Mouse (Mus musculus) heart, postnatal 25 days (tissue): Measurements from ENCODE around the gene Shq1. TPM values are rescaled to one million over a fixed set of nuclear protein-coding genes. Genes with fewer than 3 reads are reported as not detected.

Source experiments
- DNase-seq: peaks from one replicate; pipeline ENCODE4 v3.0.0; 2022; ENCODE audit warnings: low spot score
- intact Hi-C: fragments of 180-260 bp; cut with DNase I; formaldehyde crosslinking; loops from one replicate; pipeline ENCODE4 v1.15.1; 2025
- total RNA-seq, 2 experiments: library from RNA; stranded (reverse); gene quantifications; 2 replicates each; pipeline ENCODE4 v1.2.3; 2021

Gene Shq1
- 1 to 10 TPM; 2.8 to 3.2 TPM for total RNA-seq

DNA sequence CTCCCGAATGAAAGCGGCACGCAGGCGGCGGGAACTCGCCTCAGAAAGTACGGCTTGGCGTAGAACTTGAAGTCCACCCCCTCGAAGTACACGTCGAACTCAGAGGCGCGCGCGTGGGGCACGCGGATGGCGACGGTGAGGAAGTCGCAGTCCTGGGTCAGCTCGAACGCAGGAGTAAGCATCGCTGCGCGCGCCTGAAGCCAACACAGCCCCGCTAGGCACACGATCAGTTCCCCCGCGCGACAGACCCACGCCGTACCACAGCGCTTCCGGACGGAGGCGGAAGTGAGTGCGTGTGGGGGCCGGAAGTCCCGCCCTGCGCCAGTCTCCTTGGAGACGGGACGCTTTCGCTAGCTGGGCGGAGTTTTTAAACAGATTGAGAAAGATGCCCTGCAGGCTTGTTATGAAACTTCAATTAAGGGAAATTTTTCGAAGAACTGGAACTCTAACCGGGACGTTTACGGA, at the start of gene Shq1:
Gene Shq1 (minus strand): TSS at position 278 of the 465 bp plus-strand sequence.
- peak; percentile 69 for DNase-seq
- intact Hi-C loops: no loop called here

DNA sequence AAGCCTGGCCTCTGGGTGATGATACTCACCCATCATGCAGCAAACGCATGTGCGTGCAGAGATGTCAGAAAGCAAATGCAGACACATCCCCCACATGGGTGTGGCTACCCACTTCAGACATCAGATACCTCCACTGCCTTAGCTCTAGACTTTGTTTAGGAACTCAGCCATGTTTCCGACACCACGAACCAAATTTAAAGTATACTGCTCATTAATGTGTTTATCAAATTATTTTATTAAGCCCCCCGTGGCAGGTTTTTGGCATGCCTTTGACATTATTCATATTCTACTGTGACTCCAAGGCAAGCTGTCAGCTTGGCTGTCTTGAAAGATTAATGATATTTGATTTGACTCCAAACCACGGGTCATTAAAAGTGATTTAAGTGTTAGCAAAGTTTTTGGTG, 49.1 kb upstream of the Shq1 start:
- no peak for DNase-seq
- intact Hi-C loops: no loop called here

DNA sequence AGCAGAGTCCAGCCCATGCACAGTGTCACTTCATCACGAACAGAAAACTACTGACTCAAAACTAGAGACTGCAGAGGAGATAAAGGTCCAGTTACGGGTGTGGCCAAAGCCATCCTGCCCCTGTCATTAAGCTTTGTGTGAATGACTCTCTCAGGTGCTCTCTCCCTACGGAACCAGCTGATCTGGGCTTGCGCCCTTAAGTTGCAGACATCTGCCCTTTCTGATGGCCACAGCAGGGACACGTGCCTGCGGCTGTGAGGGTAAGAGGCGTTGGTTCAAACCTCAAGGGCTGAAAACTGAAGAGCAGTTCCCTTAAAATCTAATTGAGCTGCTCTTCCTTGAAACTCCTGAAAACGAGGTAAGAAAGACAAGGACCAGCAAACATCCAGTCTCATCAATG, 45.9 kb upstream of the Shq1 start:
- intact Hi-C loops: no loop called here
- no peak for DNase-seq

DNA sequence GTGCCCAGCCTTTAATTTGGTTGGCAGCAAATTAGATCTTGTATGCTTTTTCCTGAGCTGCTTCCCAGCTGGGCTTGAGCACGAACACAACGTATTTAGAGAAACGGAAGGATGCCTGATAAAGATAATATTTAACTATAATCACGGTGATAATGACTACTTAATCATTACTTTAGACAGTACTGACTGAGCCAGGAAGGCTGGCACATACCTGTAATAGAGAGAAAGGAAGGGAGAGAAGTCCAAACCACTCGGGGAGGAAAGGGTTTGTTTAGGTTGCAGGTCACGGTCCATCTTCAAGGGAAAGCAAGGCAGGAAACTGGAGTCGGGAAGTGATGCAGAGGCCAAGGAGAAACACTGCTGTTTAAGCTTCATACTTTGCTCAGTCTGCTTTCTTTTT, 45.2 kb upstream of the Shq1 start:
- intact Hi-C loops: no loop called here
- DNase-seq: no peak

DNA sequence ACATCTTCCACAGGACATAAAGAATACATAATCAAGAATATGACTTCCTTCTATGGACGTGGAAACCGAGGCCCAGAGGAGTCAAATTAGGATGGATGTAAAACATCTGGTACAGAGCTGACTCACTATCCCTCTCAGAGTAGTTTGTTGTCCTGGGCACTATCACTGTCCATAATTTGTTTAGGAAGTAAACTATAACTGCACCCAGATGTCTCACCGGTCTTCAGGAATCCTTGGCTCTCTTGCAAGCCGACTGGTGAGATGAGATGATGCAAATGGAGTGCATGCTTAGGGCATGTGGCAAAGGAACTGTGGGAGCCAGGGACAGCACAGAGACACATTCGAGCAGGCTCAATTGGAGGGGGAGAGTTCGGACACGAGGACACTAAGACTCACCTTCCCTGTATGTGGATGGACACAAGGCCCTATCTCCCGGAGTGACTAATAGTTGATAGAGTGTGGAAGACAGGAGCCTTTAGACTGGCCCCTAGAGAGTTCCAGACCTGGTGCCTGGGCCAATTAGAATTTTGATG, 44.4 kb upstream of the Shq1 start:
- DNase-seq: no peak
- intact Hi-C loops: no loop called here

DNA sequence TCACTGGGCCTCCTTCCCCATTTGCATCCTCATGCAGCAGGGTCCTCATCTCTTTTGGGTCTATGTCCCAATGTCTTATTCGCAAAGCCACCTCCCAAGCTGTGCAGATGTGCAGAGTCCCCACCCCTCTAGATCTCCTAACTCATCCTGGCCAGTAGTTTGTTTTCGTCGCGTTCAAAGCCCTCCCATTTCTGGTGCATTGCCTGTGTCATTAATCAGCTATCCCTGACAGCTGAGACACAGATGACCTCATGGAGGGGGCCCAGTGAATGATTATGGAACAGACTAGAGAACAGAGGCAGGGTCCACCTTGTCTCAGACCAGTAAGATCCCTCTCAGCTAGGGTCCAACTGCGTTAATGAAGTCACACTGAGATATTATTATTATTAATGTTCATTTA, 39.9 kb upstream of the Shq1 start:
- no peak for DNase-seq
- intact Hi-C loops: no loop called here

DNA sequence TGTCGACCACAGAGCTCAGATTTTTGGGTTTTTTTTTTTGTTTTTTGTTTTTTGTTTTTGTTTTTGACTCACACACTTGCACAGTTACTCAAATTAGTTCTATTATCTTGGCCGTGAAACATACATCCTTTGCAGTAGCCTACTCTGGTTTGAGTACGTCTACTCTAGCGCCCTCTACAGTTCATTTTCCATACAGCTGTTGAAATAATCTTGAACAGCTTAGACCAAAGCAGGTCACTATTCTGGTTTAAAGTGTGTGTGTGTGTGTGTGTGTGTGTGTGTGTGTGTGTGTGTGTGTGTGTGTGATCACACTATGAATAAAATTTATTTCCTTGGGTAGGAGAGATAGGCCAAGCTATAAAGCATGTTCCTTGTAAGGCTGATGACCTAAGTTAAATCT, 39.2 kb upstream of the Shq1 start:
- no peak for DNase-seq
- intact Hi-C loops: no loop called here

DNA sequence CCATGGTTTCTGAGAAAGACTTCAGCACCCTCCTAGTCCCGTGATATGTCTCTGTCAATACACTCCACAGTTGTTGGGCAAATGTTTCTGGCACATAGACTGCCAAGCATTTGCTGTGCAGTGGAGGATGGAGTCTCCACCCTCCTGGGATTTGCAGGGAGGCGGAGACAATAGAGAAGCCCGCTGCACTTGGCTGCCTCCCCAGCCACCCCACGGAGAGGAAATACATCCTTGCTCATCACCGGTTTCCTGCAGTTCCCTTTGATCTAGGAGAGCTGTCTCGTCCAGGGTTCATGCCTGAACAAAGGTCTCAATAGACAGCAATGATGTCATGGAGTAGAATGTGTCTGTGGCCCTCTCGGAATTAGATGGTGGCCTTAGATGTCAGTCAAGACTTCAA, 38.5 kb upstream of the Shq1 start:
- intact Hi-C loops: no loop called here
- peak; percentile 43 for DNase-seq

DNA sequence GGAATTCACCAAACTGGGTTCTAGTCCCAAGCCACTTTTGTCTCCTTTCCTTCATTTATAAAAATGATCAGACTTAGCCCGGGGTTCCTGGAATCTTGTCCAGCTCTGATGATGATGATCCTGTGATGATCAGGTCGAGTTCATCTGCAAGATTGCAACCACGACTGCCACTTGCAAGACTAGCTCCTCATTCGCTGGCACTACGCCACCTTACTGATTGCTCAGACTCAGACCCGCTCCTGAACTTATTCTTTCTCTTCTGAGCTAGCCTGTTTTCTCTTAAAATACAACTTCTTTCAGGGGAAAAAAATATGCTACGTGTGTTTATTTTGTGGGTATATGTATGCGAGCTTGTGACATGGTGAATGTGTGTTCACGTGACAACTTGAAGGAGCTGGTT, 38.0 kb upstream of the Shq1 start:
- no peak for DNase-seq
- intact Hi-C loops: no loop called here

DNA sequence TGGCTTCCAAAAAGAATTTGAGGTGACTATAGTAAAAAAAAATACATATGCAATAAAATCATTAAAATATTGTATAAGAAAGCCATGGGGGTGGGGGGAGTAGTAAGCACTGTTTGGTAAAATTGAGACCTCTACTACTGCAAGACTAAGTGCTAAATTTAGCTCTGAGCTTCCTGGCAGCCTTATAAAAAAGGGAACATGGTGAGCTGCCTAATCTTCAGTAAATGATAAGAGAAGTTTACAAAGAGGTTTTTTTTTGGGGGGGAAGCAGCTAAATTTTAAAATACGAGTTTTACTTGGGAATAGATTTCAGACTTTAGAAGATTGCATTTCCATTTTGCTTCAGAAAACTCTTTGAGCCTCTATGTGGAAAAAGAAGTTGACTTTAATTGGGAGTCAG, 37.3 kb upstream of the Shq1 start:
- intact Hi-C loops: no loop called here
- no peak for DNase-seq

DNA sequence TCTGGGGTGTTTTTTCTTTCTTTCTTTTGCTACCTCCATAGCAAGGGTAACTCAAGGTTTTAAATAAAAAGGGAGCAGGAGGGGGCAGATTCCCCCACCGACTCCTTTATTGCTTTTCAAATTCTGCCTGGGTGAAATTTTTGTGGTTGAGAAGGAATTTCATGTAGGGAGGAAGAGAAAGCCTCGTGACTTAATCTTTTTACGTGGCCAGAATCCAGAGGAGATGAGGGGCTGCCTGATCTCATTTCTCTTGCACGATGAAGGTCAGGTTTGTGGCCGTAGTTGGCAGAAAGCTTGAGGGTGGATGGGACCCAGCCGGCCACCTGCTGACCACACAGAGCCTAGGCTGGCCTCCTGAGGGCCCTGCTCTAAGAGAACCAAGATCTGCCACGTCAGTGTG, 36.6 kb upstream of the Shq1 start:
- DNase-seq: peak; percentile 40
- intact Hi-C loops: no loop called here

DNA sequence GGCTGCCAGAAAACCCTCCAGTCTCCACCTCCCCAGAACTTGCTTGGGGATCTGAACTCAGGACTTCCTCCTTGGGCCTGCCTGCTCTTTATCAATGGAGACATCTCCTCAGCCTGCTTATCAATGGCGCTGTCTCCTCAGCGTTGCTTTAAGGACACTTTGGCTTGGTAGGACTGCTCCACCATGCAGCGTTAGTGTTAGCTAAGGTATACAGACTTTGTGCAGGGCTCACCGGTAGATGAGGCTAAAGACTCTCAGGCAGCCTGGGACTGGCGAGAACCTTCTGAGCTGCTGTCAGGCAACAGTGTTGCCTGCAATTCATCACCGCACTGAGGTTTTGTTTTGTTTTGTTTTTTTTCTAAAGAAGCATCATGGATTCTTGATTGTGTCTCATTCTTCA, 35.9 kb upstream of the Shq1 start:
- intact Hi-C loops: no loop called here
- no peak for DNase-seq

DNA sequence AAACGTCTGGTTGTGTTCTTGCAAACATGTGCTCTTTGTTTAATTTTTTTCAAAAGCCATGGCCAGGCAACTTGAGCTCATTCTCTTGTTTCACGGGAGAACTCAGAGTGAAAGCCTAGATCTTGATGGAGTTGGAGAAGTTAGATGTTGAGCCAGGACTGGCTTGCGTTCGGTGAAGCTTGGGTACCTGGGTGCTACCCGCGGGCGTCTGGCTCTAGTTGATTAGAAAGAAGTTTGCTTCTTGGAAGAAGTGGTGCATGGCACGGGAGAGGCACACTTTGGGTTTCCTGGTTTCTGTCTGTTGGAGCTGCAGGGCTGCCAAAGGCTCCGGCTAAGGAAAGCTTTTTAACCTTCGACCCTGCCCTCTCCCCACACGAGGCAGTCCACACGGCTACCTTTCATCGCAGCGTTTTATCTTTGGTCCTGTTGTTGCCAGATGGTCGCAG, 34.4 kb upstream of the Shq1 start:
- intact Hi-C loops: no loop called here
- DNase-seq: no peak

DNA sequence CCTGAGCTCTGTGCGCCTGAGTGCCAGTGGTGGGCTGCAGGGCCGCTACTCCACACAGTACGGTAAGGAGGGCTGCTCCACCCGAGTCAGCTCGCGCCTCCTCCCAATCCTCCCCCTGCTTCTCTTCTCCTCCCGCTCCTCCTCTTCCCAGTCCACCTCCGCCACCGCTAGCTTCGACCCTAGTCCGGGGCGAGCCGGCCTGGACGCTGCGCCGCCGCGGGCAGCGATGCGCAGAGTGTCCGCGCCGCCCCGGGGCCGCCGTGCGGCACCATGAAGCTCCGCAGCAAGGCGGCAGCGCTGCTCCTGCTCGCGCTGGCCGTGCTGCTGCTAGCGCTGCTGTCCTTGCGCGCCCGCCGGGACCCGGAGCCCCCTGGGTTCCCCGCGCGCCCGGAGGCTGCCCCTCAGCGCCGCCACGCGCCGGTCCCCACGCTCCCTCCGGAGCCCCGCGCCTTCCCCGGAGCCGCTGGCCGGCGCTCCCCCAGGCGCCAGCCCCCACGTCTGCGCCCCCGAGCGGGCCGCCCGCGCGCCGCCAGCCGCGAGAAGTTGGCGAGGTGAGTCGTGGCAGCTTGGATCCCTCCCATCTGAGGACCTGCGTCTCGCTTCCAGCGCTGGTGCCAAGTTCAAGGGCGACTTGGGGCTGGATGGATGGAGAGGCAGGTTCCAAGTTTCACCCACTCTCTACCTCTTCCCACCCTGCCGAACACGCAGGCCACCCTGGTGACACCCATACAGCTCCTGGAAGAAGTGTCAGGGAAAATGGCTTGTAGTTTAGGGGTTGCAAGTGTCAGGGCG, 33.8 kb upstream of the Shq1 start, which contains the start of gene Gxylt2:
Gene Gxylt2 (plus strand): TSS at position 161 of the 792 bp plus-strand sequence.
- DNase-seq: peak; percentile 34
- intact Hi-C loops: no loop called here

DNA sequence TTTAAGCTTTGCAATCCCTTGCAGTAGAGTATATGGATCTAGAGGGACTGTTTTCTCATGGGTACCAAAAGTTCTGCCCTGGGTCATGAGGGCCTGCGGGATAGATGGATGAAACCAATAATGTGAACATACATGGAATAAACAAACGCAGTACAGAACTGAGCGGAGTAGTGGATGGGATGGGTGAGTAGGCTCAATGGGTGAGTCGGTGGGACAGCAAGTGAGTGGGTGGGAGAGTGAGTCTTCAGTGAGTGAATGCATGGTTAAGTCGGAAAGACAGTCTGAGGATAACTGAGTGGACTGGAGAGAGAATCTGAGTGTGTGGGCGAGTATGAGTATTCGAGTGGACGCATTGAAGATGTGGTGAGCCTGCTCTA, 33.2 kb upstream of the Shq1 start:
- DNase-seq: no peak
- intact Hi-C loops: no loop called here

DNA sequence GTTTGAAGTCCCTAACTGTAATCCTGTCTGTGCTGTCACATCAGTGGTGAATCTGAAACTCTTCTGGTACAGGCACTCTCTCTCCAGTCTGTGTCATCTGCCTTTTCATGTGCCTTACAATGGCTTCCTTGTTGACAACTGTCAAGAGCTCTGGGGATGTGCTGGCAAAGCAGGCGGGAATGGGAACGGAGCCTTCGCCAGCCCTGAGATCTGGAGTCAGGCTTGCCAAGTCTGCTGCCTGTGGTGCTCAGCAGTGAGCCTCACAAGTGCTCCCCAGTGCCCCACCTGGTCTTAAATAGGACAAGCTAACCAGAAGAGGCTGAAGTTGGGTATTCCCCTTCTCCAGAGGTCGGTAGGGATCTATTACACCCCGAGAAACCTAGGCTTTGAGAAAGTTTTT, 29.8 kb upstream of the Shq1 start:
- intact Hi-C loops: no loop called here
- no peak for DNase-seq

DNA sequence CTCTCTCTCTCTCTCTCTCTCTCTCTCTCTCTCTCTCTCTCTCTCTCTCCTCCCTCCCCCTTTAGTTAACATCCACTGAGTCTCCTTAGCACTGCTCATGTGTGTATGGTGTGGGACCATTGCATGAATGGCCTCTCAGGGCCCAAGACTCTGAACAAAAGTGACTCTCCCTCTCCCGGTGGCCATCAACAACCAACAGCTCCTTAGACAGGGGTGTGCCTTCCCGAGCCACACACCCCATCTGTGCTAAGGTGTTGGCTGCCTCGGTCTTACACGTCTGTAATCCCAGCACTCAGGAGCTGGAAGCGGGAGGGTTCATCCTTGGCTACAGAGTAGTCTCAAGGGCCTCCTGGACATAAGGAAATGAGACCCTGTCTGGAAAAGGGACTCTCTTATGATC, 29.0 kb upstream of the Shq1 start:
- intact Hi-C loops: no loop called here
- no peak for DNase-seq

DNA sequence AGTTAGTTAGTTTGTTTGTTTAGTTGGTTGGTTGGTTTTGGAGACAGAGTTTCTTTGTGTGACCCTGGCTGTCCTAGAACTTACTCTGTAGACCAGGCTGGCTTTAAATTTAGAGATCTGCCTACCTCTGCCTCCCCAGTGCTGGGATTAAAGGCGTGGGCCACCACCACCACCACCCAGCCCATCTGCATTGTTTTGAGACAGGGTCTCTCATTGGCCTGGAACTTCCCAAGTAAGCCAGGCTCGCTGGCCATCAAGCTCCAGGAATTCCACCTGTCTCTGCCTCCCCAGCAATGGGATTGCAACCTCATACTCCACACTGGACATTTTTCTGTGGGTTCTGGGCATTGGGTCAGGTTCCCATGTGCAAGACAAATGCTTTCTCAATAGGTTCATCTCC, 15.4 kb upstream of the Shq1 start:
- no peak for DNase-seq
- intact Hi-C loops: no loop called here

DNA sequence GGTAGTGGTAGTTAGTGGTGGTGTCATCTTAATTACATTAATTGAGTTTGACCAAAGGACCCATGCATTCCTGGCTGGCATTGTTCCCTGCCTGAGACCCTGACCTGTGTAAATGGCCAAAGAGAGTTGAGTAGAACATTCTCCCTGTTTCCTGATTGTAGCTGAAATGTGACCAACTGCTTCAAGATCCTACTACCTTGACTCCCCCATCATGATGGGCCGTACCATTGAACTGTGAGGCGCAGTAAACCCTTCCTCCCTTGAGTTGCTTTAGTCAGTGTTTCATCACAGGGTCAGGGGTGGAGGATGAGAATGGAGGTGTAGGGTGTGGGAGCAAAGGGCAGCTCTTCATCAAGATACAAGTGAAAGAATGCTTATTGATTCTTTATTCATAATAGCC, 7.7 kb upstream of the Shq1 start:
- no peak for DNase-seq
- intact Hi-C loops: no loop called here

DNA sequence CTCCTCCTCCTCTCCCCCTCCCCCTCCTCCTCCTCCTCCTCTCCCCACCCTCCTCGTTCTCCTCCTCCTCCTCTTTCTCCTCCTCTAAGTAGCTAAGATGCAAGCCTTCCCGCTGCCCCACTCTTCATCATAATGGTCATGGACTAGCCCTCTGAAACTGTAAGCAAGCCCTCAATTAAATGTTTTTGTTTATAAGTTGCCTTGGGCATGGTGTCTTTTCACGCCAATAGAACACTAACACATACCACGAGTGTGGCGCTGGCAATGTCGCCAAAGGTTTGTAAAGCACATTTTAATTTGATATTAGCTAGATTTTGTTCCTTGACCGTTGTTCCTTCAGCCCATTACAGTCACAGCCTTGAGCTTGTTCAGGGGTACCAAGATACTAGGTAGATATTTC, 5.5 kb upstream of the Shq1 start:
- intact Hi-C loops: no loop called here
- no peak for DNase-seq

DNA sequence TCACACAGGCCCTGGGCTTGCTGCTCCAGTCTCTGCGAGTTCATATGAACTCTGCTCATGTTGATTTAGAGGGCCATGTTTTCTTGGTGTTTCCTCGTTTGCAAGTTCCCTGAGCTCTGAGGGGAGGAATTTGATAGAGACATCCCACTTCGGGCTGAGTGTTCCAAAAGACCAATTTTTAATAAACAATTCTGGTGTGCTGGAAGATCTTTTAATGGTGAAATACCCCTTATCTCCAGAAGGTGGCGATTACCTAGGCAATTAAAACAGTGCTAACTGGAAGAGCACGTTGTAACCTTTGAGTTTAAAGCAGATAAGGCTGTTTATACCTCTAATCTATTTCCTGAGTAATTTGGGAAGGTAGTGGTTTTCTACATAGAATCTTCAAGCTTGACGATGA, 4.0 kb upstream of the Shq1 start:
- no peak for DNase-seq
- intact Hi-C loops: loop anchor here (1.0 kb wide), 1 partner anchor 201 kb away; no protein-coding TSS in a partner anchor

DNA sequence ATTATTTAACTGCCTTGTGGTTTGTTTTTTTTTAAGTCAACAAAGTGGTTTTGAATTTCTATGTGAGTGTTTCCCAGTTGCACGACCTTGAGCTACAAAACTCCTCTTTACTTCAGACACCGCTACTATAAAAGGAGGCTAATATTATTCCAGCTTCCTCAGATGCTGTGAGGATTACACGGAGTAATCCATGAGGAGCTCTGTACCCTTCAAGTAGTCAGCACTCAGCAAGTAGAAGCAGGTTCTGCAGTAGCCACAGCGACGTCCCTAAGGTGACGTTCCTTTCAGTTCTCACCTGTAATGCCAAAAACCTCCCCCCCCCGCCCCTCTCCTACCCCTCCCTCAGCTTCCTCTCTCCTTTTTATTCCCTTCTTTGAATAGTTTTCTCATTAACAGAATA, 444 bp upstream of the Shq1 start:
- DNase-seq: no peak
- intact Hi-C loops: no loop called here
